In genomic region chr4:101292028-101292735, GRCm38 (mm10) we compare ENCODE assay signal across 8 mouse cellular contexts. TPM values are rescaled to one million over a fixed set of nuclear protein-coding genes. Genes with fewer than 3 reads are reported as not detected.
DNase-seq lines count a peak whose midpoint lies in the region; ATAC-seq and TF ChIP-seq lines count a peak whose summit lies in the region.

No protein-coding gene starts in this region.

- peak; percentile 85 for DNase-seq in 3T3-L1 (ENCODE audit: low read depth, low spot score)
- DNase-seq in adrenal gland, postnatal 36 days = peak; percentile 92 to 94
- DNase-seq in embryonic facial prominence, embryonic 14.5 days (ENCODE audit: low spot score) = peak; percentile 88
- peak; percentile 91 for DNase-seq in heart, adult 8-10 months (ENCODE audit: low spot score)
- peak; percentile 94 for DNase-seq in kidney, adult 9 months
- DNase-seq in midbrain, postnatal 0 days (ENCODE audit: low spot score) = peak; percentile 60
- peak; percentile 89 for DNase-seq in spleen, postnatal 36 days (ENCODE audit: low spot score in 2 of 2)

- H3K4me3 ChIP-seq in embryonic facial prominence, embryonic 14.5 days (ENCODE audit: low read depth, low read length) = peak overlapping the region; percentile 48
- peak overlapping the region; percentile 46 for H3K4me3 ChIP-seq in limb, embryonic 15.5 days
- H3K4me3 ChIP-seq in midbrain, postnatal 0 days (ENCODE audit: low read depth, low read length) = peak overlapping the region; percentile 37

- ATAC-seq in embryonic facial prominence, embryonic 14.5 days (ENCODE audit: low read depth) = peak; percentile 88
- 0 out of 2 replicates have a peak, but pooled peaks have one; percentile 67 for ATAC-seq in limb, embryonic 15.5 days (ENCODE audit: insufficient number of reproducible peaks, low FRiP score, low TSS enrichment, low read depth)
- ATAC-seq in midbrain, postnatal 0 days (ENCODE audit: low FRiP score) = peak; percentile 23; the same call in 1 of the 2 replicates

- no peaks in the 10 kb centered on the region for H3K9me3 ChIP-seq in embryonic facial prominence, embryonic 14.5 days (ENCODE audit: control insufficient read depth, low read length)
- H3K9me3 ChIP-seq in limb, embryonic 15.5 days = no peaks in the 10 kb centered on the region
- H3K9me3 ChIP-seq in midbrain, postnatal 0 days (ENCODE audit: low read length) = no peaks in the 10 kb centered on the region

- H3K36me3 ChIP-seq in embryonic facial prominence, embryonic 14.5 days (ENCODE audit: control insufficient read depth, insufficient read depth, low read length) = no peaks in the 10 kb centered on the region
- H3K36me3 ChIP-seq in limb, embryonic 15.5 days = no peaks in the 10 kb centered on the region
- no peaks in the 10 kb centered on the region for H3K36me3 ChIP-seq in midbrain, postnatal 0 days (ENCODE audit: insufficient read depth, low read length)

- no peak for TF ChIP-seq CTCF in midbrain, postnatal 0 days (IDR thresholded peaks at IDR 0.05)

- WGBS in embryonic facial prominence, embryonic 14.5 days = 2% methylated on average over 31 of the region's 41 CpGs
- WGBS in limb, embryonic 15.5 days = 2% methylated on average over 41 of the region's 41 CpGs
- 2% methylated on average over 41 of the region's 41 CpGs for WGBS in midbrain, postnatal 0 days

- peaks cover 10% of the 10 kb centered on the region for H3K27me3 ChIP-seq in embryonic facial prominence, embryonic 14.5 days (replicated peaks; ENCODE audit: control insufficient read depth, insufficient read depth, low read length)
- H3K27me3 ChIP-seq in limb, embryonic 15.5 days = 0 out of 2 replicates have a peak, but pooled peaks cover 4% of the 10 kb centered on the region
- H3K27me3 ChIP-seq in midbrain, postnatal 0 days (ENCODE audit: insufficient read depth, low read length) = peaks cover 15% of the 10 kb centered on the region

- H3K9ac ChIP-seq in embryonic facial prominence, embryonic 14.5 days (ENCODE audit: low read depth, low read length) = peak overlapping the region; percentile 66
- peak overlapping the region; percentile 52; the same call in 1 of the 2 replicates for H3K9ac ChIP-seq in limb, embryonic 15.5 days
- 0 out of 2 replicates have a peak overlapping the region, but pooled peaks have one; percentile 29 for H3K9ac ChIP-seq in midbrain, postnatal 0 days (replicated peaks; ENCODE audit: low read length, poor library complexity, severe bottlenecking)

- H3K4me2 ChIP-seq in embryonic facial prominence, embryonic 14.5 days (ENCODE audit: low read depth, low read length) = peak overlapping the region; percentile 91
- H3K4me2 ChIP-seq in limb, embryonic 15.5 days = peak overlapping the region; percentile 91
- H3K4me2 ChIP-seq in midbrain, postnatal 0 days (ENCODE audit: low read depth, low read length, poor library complexity, severe bottlenecking) = peak overlapping the region; percentile 77

- peak overlapping the region; percentile 79 for H3K27ac ChIP-seq in embryonic facial prominence, embryonic 14.5 days (replicated peaks; ENCODE audit: low read depth, low read length)
- H3K27ac ChIP-seq in limb, embryonic 15.5 days = peak overlapping the region; percentile 86
- H3K27ac ChIP-seq in midbrain, postnatal 0 days (ENCODE audit: low read depth, low read length) = no peak overlapping the region

- H3K4me1 ChIP-seq in embryonic facial prominence, embryonic 14.5 days (ENCODE audit: control insufficient read depth, insufficient read depth, low read length) = 0 out of 2 replicates have a peak, but pooled peaks cover 5% of the 10 kb centered on the region
- peaks cover 20% of the 10 kb centered on the region for H3K4me1 ChIP-seq in limb, embryonic 15.5 days
- no peaks in the 10 kb centered on the region for H3K4me1 ChIP-seq in midbrain, postnatal 0 days (ENCODE audit: insufficient read depth, low read length)

RNA-seq across cellular contexts. Expression of gene Jak1, which starts 27.1 kb away (rescaled TPM):
- total RNA-seq in adrenal gland, postnatal 36 days (2021) = 100 to 1,000 TPM; 137 TPM
- 82.2 and 92.4 TPM in 2 replicates for polyA plus RNA-seq in embryonic facial prominence, embryonic 14.5 days (2014; fragmentation: Nextera tagmentation; extraction: Ambion mirVana)
- 100 to 1,000 TPM in 1 of 4 experiments, 10 to 100 TPM in 3; 80.9 to 106 (median 90.0) TPM for total RNA-seq in heart, adult 8-10 months (2022)
- 99.7 and 99.9 TPM in 2 replicates for polyA plus RNA-seq in limb, embryonic 15.5 days (2015; fragmentation: Nextera tagmentation; extraction: Ambion mirVana)
- 76.1 and 87.5 TPM in 2 replicates for total RNA-seq in midbrain, postnatal 0 days (2014; rRNA removed)
- 82.7 and 91.9 TPM in 2 replicates for polyA plus RNA-seq in midbrain, postnatal 0 days (2015; fragmentation: Nextera tagmentation; extraction: Ambion mirVana)

Comparison
In these comparisons a context has a peak if more than half of its experiments do, and no peak if none do; other contexts are left out.
1. ATAC-seq: peak in every context shown above with its lines; median percentile 88 in embryonic facial prominence, embryonic 14.5 days; 67 in limb, embryonic 15.5 days; 23 in midbrain, postnatal 0 days.